Mouse (Mus musculus): ENCODE results near the gene Fuca1. TPM values are rescaled to one million over a fixed set of nuclear protein-coding genes. Genes with fewer than 3 reads are reported as not detected.

The Fuca1 gene
- polyA plus RNA-seq, 1 experiment from 2014 or later: 52.3 TPM

DNA sequence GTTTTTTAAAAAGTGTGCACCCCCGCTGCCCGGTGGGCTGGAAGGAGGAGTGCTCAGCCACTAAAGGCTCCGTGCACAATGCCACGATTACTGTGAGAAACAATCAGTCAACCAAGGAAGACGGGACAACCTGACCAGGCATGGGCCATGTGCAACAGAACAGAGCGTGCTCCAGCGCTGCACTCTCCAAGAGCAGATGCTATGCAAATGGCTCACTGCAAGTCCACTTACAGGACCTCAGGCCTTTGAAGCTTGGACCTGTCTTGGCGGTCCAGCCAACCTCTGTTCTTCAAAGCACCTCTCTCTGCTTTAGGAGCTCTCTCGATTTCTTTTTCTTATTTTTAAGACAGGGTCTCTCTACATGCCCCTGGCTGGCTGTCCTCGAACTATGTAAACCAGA, 40.0 kb upstream of the Fuca1 start:
- Histone ChIP-seq H3K27ac (no peak overlapping the region), H3K4me3 (no peak overlapping the region), H3K27me3 (ENCODE audit: low read depth, poor library complexity, severe bottlenecking) (no peaks in the 10 kb centered on the region), H3K36me3 (no peaks in the 10 kb centered on the region), H3K9me3 (replicated peaks) (no peaks in the 10 kb centered on the region), H3K4me1 (peaks cover 38% of the 10 kb centered on the region)
- DNase-seq (ENCODE audit: low spot score): no peak
- 87% methylated on average over 10 of the region's 10 CpGs for WGBS

GRCm38 (mm10) chr4:135882023-135882422, 38.5 kb upstream of the Fuca1 start:
- WGBS: 78% methylated on average over 6 of the region's 6 CpGs
- H3K9me3 ChIP-seq (replicated peaks): no peaks in the 10 kb centered on the region
- H3K27me3 ChIP-seq (ENCODE audit: low read depth, poor library complexity, severe bottlenecking): no peaks in the 10 kb centered on the region
- no peak overlapping the region; the same call in 1 of the 2 replicates for H3K27ac ChIP-seq
- H3K4me1 ChIP-seq: peaks cover 24% of the 10 kb centered on the region
- no peaks in the 10 kb centered on the region for H3K36me3 ChIP-seq
- H3K4me3 ChIP-seq: no peak overlapping the region
- no peak for DNase-seq (ENCODE audit: low spot score)

DNA sequence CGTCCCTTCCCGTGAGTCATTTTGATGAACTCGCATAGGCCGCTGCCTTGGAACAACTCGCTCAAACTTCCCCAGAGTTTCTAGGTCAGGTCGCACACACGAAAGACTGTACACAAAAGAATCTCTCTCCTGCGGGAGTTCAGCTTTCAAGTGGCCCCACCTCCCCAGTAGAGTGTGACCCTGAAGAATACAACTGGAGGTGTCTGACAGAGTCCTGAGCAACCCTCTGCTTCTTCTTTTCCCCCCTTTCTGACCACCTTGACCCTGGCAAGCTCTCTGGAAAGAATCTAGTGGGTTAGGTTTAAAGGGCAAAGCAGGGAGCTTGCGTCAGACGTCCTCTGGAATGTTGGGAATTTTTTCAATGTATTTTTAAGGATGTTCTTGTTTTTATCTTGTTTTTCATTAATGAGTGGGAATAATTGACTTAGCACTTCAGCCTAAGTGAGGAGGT, 37.1 kb upstream of the Fuca1 start:
- WGBS: 68% methylated on average over 10 of the region's 10 CpGs
- Histone ChIP-seq H3K4me3 (no peak overlapping the region), H3K27me3 (ENCODE audit: low read depth, poor library complexity, severe bottlenecking) (no peaks in the 10 kb centered on the region), H3K9me3 (replicated peaks) (no peaks in the 10 kb centered on the region), H3K4me1 (peaks cover 22% of the 10 kb centered on the region), H3K36me3 (no peaks in the 10 kb centered on the region), H3K27ac (no peak overlapping the region)
- peak; percentile 29 for DNase-seq (ENCODE audit: low spot score)

- H3K27ac ChIP-seq: peak overlapping the region; percentile 72
- H3K36me3 ChIP-seq: no peaks in the 10 kb centered on the region
- WGBS: 52% methylated on average over 7 of the region's 7 CpGs
- no peak overlapping the region for H3K4me3 ChIP-seq
- H3K9me3 ChIP-seq (replicated peaks): no peaks in the 10 kb centered on the region
- no peaks in the 10 kb centered on the region for H3K27me3 ChIP-seq (ENCODE audit: low read depth, poor library complexity, severe bottlenecking)
- DNase-seq (ENCODE audit: low spot score): peak; percentile 31
- H3K4me1 ChIP-seq: peaks cover 22% of the 10 kb centered on the region
These were observed 36.5 kb upstream of the Fuca1 start for GRCm38 (mm10) chr4:135883881-135884516.

DNA sequence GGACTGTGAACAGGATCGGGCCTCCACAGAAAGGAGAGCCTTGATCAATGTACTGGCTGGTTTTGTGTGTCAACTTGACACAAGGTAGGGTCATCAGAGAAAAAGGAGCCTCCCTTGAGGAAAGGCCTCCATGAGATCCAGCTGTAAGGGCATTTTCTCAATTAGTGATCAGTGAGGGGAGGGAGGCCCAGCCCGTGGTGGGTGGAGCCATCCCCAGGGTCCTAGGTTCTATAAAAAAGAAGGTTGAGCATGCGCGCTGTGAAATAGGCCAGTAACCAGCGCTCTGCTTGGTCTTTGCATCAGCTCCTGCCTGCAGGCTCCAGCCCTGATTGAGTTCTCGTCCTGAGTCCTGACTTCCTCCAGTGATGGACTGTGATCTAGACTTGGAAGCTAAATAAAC, 36.0 kb upstream of the Fuca1 start:
- 52% methylated on average over 6 of the region's 6 CpGs for WGBS
- H3K27ac ChIP-seq: peak overlapping the region; percentile 72
- no peak overlapping the region for H3K4me3 ChIP-seq
- H3K27me3 ChIP-seq (ENCODE audit: low read depth, poor library complexity, severe bottlenecking): no peaks in the 10 kb centered on the region
- no peaks in the 10 kb centered on the region for H3K36me3 ChIP-seq
- H3K4me1 ChIP-seq: peaks cover 22% of the 10 kb centered on the region
- DNase-seq (ENCODE audit: low spot score): no peak
- no peaks in the 10 kb centered on the region for H3K9me3 ChIP-seq (replicated peaks)

- H3K36me3 ChIP-seq: no peaks in the 10 kb centered on the region
- H3K9me3 ChIP-seq (replicated peaks): no peaks in the 10 kb centered on the region
- H3K4me3 ChIP-seq: no peak overlapping the region
- peak; percentile 25 for DNase-seq (ENCODE audit: low spot score)
- 88% methylated on average over 12 of the region's 12 CpGs for WGBS
- H3K27me3 ChIP-seq (ENCODE audit: low read depth, poor library complexity, severe bottlenecking): no peaks in the 10 kb centered on the region
- H3K4me1 ChIP-seq: peaks cover 17% of the 10 kb centered on the region
- no peak overlapping the region for H3K27ac ChIP-seq
These were observed 34.9 kb upstream of the Fuca1 start for GRCm38 (mm10) chr4:135885676-135886075.

GRCm38 (mm10) chr4:135886184-135886583, 34.4 kb upstream of the Fuca1 start:
- Histone ChIP-seq H3K27ac (no peak overlapping the region), H3K4me3 (no peak overlapping the region), H3K27me3 (ENCODE audit: low read depth, poor library complexity, severe bottlenecking) (no peaks in the 10 kb centered on the region), H3K9me3 (replicated peaks) (no peaks in the 10 kb centered on the region), H3K4me1 (peaks cover 17% of the 10 kb centered on the region), H3K36me3 (no peaks in the 10 kb centered on the region)
- 89% methylated on average over 4 of the region's 4 CpGs for WGBS
- peak; percentile 13 for DNase-seq (ENCODE audit: low spot score)

- WGBS: 91% methylated on average over 24 of the region's 24 CpGs
- DNase-seq (ENCODE audit: low spot score): no peak
- Histone ChIP-seq H3K4me1 (peaks cover 28% of the 10 kb centered on the region), H3K9me3 (replicated peaks) (no peaks in the 10 kb centered on the region), H3K27me3 (ENCODE audit: low read depth, poor library complexity, severe bottlenecking) (no peaks in the 10 kb centered on the region), H3K4me3 (no peak overlapping the region), H3K27ac (no peak overlapping the region), H3K36me3 (no peaks in the 10 kb centered on the region)
These were observed 32.0 kb upstream of the Fuca1 start for GRCm38 (mm10) chr4:135888448-135889057.

GRCm38 (mm10) chr4:135889146-135889883, 31.2 kb upstream of the Fuca1 start:
- Histone ChIP-seq H3K4me1 (peaks cover 21% of the 10 kb centered on the region), H3K27me3 (ENCODE audit: low read depth, poor library complexity, severe bottlenecking) (no peaks in the 10 kb centered on the region), H3K9me3 (replicated peaks) (0 out of 2 replicates have a peak, but pooled peaks cover 2% of the 10 kb centered on the region), H3K4me3 (no peak overlapping the region), H3K27ac (no peak overlapping the region), H3K36me3 (no peaks in the 10 kb centered on the region)
- no peak for DNase-seq (ENCODE audit: low spot score)
- whole genome bisulfite sequencing: 82% methylated on average over 7 of the region's 7 CpGs

DNA sequence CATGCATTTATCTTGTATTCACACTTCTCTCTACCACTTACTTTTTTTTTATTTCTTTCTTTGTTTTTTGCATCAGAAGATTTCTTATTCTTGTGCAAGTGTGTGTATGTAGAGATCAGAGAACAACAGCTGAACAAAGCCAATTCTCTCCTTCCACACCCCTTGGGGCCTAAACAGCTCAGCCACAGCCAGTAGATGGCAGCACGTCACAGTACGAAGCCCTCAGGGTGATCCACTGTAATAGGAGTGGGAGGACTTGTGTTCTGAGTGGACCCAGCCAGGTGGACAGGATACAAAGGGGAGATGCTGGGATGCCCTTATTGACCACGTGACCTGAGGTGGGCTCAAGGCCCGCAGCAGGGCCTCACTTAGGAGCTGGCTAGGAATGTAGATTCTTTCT, 30.7 kb upstream of the Fuca1 start:
- DNase-seq (ENCODE audit: low spot score): peak; percentile 73
- Histone ChIP-seq H3K36me3 (no peaks in the 10 kb centered on the region), H3K9me3 (replicated peaks) (0 out of 2 replicates have a peak, but pooled peaks cover 2% of the 10 kb centered on the region), H3K27me3 (ENCODE audit: low read depth, poor library complexity, severe bottlenecking) (no peaks in the 10 kb centered on the region), H3K4me1 (peaks cover 17% of the 10 kb centered on the region), H3K4me3 (no peak overlapping the region), H3K27ac (no peak overlapping the region)
- WGBS: 8% methylated on average over 4 of the region's 4 CpGs

DNA sequence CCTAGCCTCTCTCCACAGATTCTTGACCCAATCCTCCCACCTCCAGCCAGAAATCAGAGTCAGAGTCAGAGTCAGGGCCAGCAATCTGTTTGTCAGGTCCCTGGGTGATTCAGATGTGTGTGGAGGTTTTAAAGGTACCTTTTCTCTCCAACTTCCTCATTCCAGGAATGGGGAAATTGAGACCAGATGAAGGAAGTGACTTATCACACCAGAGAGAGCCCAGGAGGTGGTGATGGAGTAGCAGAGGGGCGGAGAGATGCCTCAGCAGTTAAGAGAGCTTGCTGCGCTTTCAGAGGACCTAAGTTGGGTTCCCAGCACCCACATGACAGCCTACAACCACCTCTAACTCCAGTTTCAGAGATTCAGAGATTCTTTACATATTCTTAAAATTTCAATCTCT, 29.0 kb upstream of the Fuca1 start:
- Histone ChIP-seq H3K9me3 (replicated peaks) (0 out of 2 replicates have a peak, but pooled peaks cover 2% of the 10 kb centered on the region), H3K27ac (no peak overlapping the region), H3K4me3 (no peak overlapping the region), H3K4me1 (peaks cover 11% of the 10 kb centered on the region), H3K36me3 (no peaks in the 10 kb centered on the region), H3K27me3 (ENCODE audit: low read depth, poor library complexity, severe bottlenecking) (no peaks in the 10 kb centered on the region)
- WGBS: 82% methylated on average over 2 of the region's 2 CpGs
- no peak for DNase-seq (ENCODE audit: low spot score)

GRCm38 (mm10) chr4:135892884-135893283, 27.7 kb upstream of the Fuca1 start:
- H3K4me3 ChIP-seq: no peak overlapping the region
- no peaks in the 10 kb centered on the region for H3K27me3 ChIP-seq (ENCODE audit: low read depth, poor library complexity, severe bottlenecking)
- no peak for DNase-seq (ENCODE audit: low spot score)
- H3K36me3 ChIP-seq: no peaks in the 10 kb centered on the region
- 54% methylated on average over 4 of the region's 4 CpGs for WGBS
- H3K9me3 ChIP-seq (replicated peaks): 0 out of 2 replicates have a peak, but pooled peaks cover 2% of the 10 kb centered on the region
- peaks cover 11% of the 10 kb centered on the region for H3K4me1 ChIP-seq
- H3K27ac ChIP-seq: no peak overlapping the region

GRCm38 (mm10) chr4:135895071-135895571, 25.4 kb upstream of the Fuca1 start, which contains the start of gene Cnr2:
Gene Cnr2, plus strand, starts transcription at chr4:135895394.
- 57% methylated on average over 8 of the region's 8 CpGs for WGBS
- Histone ChIP-seq H3K9me3 (replicated peaks) (0 out of 2 replicates have a peak, but pooled peaks cover 2% of the 10 kb centered on the region), H3K4me3 (no peak within 1 kb of the TSS), H3K36me3 (no peaks in the 10 kb centered on the region), H3K27ac (no peak within 1 kb of the TSS), H3K4me1 (peaks cover 17% of the 10 kb centered on the region), H3K27me3 (ENCODE audit: low read depth, poor library complexity, severe bottlenecking) (no peaks in the 10 kb centered on the region)
- no peak for DNase-seq (ENCODE audit: low spot score)

Measured in limb, embryonic 10.5 days (tissue).